Mouse (Mus musculus) heart, adult 2 months (tissue): Measurements from ENCODE around the gene Crygs. TPM values are rescaled to one million over a fixed set of nuclear protein-coding genes. Genes with fewer than 3 reads are reported as not detected.

Experiments used
- DNase-seq, 2 experiments: peaks; one replicate each; pipeline ENCODE4 v3.0.0; 2021
- H3K27ac ChIP-seq: fragments of 200-600 bp; 2 replicates; pipeline ENCODE4 v1.8.1; 2022
- H3K27me3 ChIP-seq: fragments of 200-500 bp; 2 replicates; pipeline ENCODE4 v1.6.1; 2012; ENCODE audit warnings: mild to moderate bottlenecking, low read length, inconsistent platforms, mixed read lengths; ENCODE audit not compliant: control insufficient read depth, insufficient read depth
- H3K36me3 ChIP-seq: fragments of 200-500 bp; 2 replicates; pipeline ENCODE4 v1.6.1; 2012; ENCODE audit warnings: low read length, inconsistent platforms; ENCODE audit not compliant: control insufficient read depth, insufficient read depth
- H3K4me1 ChIP-seq: fragments of 200-500 bp; 2 replicates; pipeline ENCODE4 v1.6.1; 2011; ENCODE audit warnings: low read length; ENCODE audit not compliant: control insufficient read depth, insufficient read depth
- H3K4me3 ChIP-seq: fragments of 200-600 bp; 2 replicates; pipeline ENCODE4 v1.8.1; 2022
- H3K79me2 ChIP-seq: fragments of 200-500 bp; replicated peaks from 2 replicates; pipeline ENCODE4 v1.6.1; 2012; ENCODE audit warnings: mild to moderate bottlenecking, inconsistent platforms, low read length, moderate library complexity, mixed read lengths; ENCODE audit not compliant: control insufficient read depth, insufficient read depth
- H3K9ac ChIP-seq: fragments of 200-500 bp; 2 replicates; pipeline ENCODE4 v1.6.1; 2012; ENCODE audit warnings: low read depth, mild to moderate bottlenecking, control low read depth, inconsistent platforms, low read length, mixed read lengths
- CTCF ChIP-seq: fragments of 200-600 bp; IDR thresholded peaks from 2 replicates; pipeline ENCODE4 v1.8.1; 2022; ENCODE audit warnings: antibody characterized with exemption, mild to moderate bottlenecking, moderate library complexity
- EP300 ChIP-seq: fragments of 200-500 bp; IDR thresholded peaks from 2 replicates; pipeline ENCODE4 v1.6.1; 2011; ENCODE audit warnings: low read depth, low read length, control low read depth; ENCODE audit not compliant: insufficient read depth
- POLR2A ChIP-seq: fragments of 200-500 bp; IDR thresholded peaks from 2 replicates; pipeline ENCODE4 v1.6.1; 2011; ENCODE audit warnings: mild to moderate bottlenecking, low read depth, low read length, control low read depth; ENCODE audit not compliant: insufficient read depth
- WGBS: fragments of 180-500 bp; shearing (Covaris S2); methylation state at CpG from one replicate; pipeline ENCODE4 v1.1.7; 2018; 5-methylcytosine and 5-hydroxymethylcytosine counted together
- intact Hi-C: fragments of 180-260 bp; cut with DNase I; formaldehyde crosslinking; loops from one replicate; pipeline ENCODE4 v1.15.1; 2025
- polyA plus RNA-seq: library from polyadenylated mRNA; depleted of rRNA; stranded (reverse); fragments of >200 nt; gene quantifications from 2 replicates; pipeline ENCODE4 v1.2.3, GENCODE M21; 2012; rRNA removed
- total RNA-seq, 2 experiments: library from RNA; stranded (reverse); gene quantifications; 2 replicates each; pipeline ENCODE4 v1.2.3; 2021

Crygs gene
- total and polyA plus RNA-seq, 3 experiments = not detected

DNA sequence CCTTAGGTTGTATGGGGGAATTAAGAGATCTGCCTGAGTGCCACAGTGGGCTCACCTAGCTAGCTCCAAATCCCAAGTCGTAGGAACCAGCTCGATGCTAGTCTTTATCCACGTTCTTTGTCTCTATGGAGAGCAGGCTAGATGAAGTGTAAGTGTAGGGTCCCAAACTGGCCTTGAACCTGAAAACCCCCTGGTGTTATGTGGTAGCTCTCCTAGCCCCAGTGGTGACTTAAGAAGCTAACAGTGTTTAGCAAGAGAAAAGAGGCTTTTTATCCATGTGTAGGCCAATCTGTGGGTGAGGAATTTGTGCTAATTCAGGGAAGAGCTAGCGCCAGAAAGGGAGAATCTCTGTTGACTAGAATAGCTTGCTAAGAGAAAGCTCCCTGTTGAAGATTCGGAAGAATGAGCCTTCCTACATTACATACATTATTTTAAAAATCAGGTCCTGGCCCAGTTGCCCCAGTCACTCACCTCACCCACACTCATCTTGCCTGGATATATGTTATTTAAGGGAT is 35.8 kb downstream of the Crygs start:
- no peak for DNase-seq
- intact Hi-C loops = no loop called here
- H3K4me1 ChIP-seq = no peaks in the 10 kb centered on the region
- WGBS = 80% methylated on average over 5 of the region's 5 CpGs
- no peak overlapping the region for H3K27ac ChIP-seq
- no peaks in the 10 kb centered on the region for H3K36me3 ChIP-seq
- no peak overlapping the region for H3K9ac ChIP-seq
- TF ChIP-seq EP300 = no peak
- TF ChIP-seq CTCF = no peak
- no peak for TF ChIP-seq POLR2A
- no peaks in the 10 kb centered on the region for H3K79me2 ChIP-seq
- no peak overlapping the region for H3K4me3 ChIP-seq
- no peaks in the 10 kb centered on the region for H3K27me3 ChIP-seq

DNA sequence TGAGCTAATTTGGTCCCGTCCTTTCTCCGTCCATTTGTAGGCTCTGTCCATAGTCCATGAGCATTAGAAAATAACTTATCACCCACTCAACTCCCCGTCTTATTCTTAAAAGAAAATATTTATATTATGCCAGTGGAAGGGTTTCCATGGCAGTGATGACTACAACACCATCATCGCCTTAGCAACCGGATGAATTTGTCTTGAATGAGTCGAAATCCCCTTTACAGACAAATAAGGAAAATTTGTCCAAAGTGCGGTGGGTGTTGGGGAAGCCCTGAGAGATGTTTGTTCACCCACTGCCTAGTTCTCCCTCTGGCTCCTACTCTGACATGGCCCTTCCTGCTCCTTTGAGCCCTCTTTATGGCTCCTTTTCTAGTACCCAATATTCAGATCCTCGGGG is 42.7 kb downstream of the Crygs start:
- Histone ChIP-seq H3K27me3 (no peaks in the 10 kb centered on the region), H3K4me1 (no peaks in the 10 kb centered on the region; the same call in 1 of the 2 replicates), H3K9ac (no peak overlapping the region), H3K27ac (no peak overlapping the region), H3K4me3 (no peak overlapping the region), H3K79me2 (no peaks in the 10 kb centered on the region), H3K36me3 (no peaks in the 10 kb centered on the region)
- no peak for TF ChIP-seq CTCF
- TF ChIP-seq EP300 = no peak
- TF ChIP-seq POLR2A = no peak
- no peak for DNase-seq
- 82% methylated on average over 8 of the region's 8 CpGs for WGBS
- intact Hi-C loops = no loop called here

DNA sequence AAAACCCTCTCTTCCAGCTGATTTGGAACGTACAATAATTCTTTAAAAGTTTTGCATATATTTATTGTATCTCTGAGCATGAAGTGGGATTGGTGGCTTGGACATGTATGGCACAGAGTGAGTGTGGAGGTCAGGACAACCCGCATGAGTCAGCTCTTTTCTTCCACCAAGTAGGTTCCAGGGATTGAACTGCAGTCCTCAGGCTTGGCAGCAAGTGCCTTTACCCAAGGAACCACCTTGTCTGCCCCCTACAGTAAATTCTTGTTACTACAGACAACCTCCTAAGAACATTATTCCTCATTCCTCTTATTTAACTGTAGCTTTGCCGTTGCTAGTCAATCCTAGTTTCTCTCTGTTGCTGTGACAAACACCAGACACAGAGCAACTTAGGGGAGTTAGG is 44.0 kb downstream of the Crygs start:
- no peak for DNase-seq
- TF ChIP-seq CTCF (peak; percentile 45), POLR2A (no peak), EP300 (no peak)
- Histone ChIP-seq H3K4me1 (no peaks in the 10 kb centered on the region; the same call in 1 of the 2 replicates), H3K79me2 (no peaks in the 10 kb centered on the region), H3K36me3 (no peaks in the 10 kb centered on the region), H3K9ac (no peak overlapping the region), H3K27me3 (no peaks in the 10 kb centered on the region), H3K4me3 (no peak overlapping the region), H3K27ac (peak overlapping the region; percentile 36)
- WGBS = 85% methylated on average over 3 of the region's 3 CpGs
- intact Hi-C loops = loop anchor here (2.0 kb wide), 1 partner anchor 69 kb away; no protein-coding TSS in a partner anchor

DNA sequence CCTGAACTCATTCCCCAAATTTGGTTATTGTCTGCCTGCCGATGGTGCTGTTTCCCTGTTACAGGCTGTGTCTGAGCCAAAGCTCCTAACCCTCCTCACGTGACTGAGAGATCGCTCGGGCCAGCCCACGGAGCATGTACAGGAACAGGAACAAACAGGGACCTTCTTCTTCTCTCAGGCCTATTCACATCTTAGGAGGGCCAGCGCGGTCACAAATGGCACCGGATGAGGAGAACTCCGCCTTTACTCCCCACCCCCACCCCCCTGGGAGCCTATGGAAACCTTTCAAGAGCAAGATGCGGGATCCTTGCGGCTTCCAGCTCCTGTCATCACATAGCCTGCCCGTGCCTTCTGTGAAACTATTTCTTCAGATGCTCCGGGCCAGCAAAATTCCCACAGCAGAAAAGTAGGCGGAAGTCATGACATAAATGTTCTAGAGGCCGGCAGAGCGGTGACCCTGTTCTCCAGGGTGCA is 44.6 kb downstream of the Crygs start:
- Histone ChIP-seq H3K79me2 (no peaks in the 10 kb centered on the region), H3K27me3 (no peaks in the 10 kb centered on the region), H3K9ac (0 out of 2 replicates have a peak overlapping the region, but pooled peaks have one; percentile 20), H3K4me1 (no peaks in the 10 kb centered on the region; the same call in 1 of the 2 replicates), H3K27ac (peak overlapping the region; percentile 36), H3K36me3 (no peaks in the 10 kb centered on the region), H3K4me3 (no peak overlapping the region)
- intact Hi-C loops = loop anchor here (2.0 kb wide), 1 partner anchor 68 kb away; no protein-coding TSS in a partner anchor
- WGBS = 35% methylated on average over 16 of the region's 16 CpGs
- no peak for TF ChIP-seq POLR2A
- TF ChIP-seq CTCF = no peak
- no peak for TF ChIP-seq EP300
- peak; percentile 42 to 58 for DNase-seq

DNA sequence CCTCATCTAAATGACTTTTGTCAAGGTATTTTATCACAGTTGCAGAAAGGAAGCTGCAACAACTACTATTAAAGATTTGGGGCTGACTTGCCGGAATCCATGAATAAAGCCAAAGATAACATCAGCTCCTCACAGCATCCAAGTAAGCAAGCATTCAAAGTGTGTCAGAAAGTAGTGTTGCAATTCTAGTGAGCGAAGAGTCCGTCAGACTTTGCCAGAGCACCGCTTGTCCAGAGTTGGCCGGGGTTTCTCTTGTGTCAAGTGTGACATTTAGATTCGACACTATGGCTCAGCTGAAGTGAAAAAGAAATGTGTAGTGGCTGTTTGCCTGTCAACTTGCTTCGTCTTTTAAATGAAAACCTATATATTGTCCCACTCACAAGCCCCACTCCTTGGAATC is 45.8 kb downstream of the Crygs start:
- DNase-seq = peak in 1 of 2 experiments; percentile 10
- TF ChIP-seq EP300 (no peak), POLR2A (no peak), CTCF (no peak)
- H3K36me3 ChIP-seq = no peaks in the 10 kb centered on the region
- WGBS = 75% methylated on average over 7 of the region's 7 CpGs
- no peaks in the 10 kb centered on the region for H3K79me2 ChIP-seq
- H3K4me3 ChIP-seq = no peak overlapping the region
- intact Hi-C loops = no loop called here
- H3K9ac ChIP-seq = no peak overlapping the region
- H3K27me3 ChIP-seq = no peaks in the 10 kb centered on the region
- no peaks in the 10 kb centered on the region; the same call in 1 of the 2 replicates for H3K4me1 ChIP-seq
- H3K27ac ChIP-seq = no peak overlapping the region

Other genes starting within 250 kb of the Crygs start
- gene Dgkg, start 154.4 kb downstream of the Crygs start, total RNA-seq = under 1 TPM; 0.39 to 0.96 TPM
- gene Dgkg, start 154.4 kb downstream of the Crygs start, polyA plus RNA-seq = 0.25 and 0.26 TPM in 2 replicates
- gene Tbccd1, start 46.1 kb upstream of the Crygs start, total RNA-seq = 10 to 100 TPM; 12.7 to 12.8 TPM
- gene Tbccd1, start 46.1 kb upstream of the Crygs start, polyA plus RNA-seq = 10.3 and 16.1 TPM in 2 replicates
- gene Dnajb11, start 46.3 kb upstream of the Crygs start, total RNA-seq = 10 to 100 TPM; 59.5 to 68.5 TPM
- 13.0 and 19.3 TPM in 2 replicates for gene Dnajb11, start 46.3 kb upstream of the Crygs start, polyA plus RNA-seq
- 1 to 10 TPM; 8.0 to 8.6 TPM for gene Ahsg, start 79.7 kb upstream of the Crygs start, total RNA-seq
- gene Ahsg, start 79.7 kb upstream of the Crygs start, polyA plus RNA-seq = 15.1 and 19.3 TPM in 2 replicates
- under 1 TPM; 0.27 to 0.57 TPM for gene Fetub, start 106.8 kb upstream of the Crygs start, total RNA-seq
- gene Fetub, start 106.8 kb upstream of the Crygs start, polyA plus RNA-seq = 0.44 and 0.86 TPM in 2 replicates
- gene Hrg, start 139.5 kb upstream of the Crygs start, total RNA-seq = not detected
- 0.26 TPM in 1 of 2 replicates, not detected in the other for gene Hrg, start 139.5 kb upstream of the Crygs start, polyA plus RNA-seq
- gene Kng2, start 217.9 kb upstream of the Crygs start, total RNA-seq = under 1 TPM in 1 of 2 experiments, not detected in 1; 0.21 TPM
- gene Kng2, start 217.9 kb upstream of the Crygs start, polyA plus RNA-seq = 0.37 and 0.47 TPM in 2 replicates
- not detected for gene Kng1, start 246.3 kb upstream of the Crygs start, total RNA-seq
- 0.50 TPM in 1 of 2 replicates, not detected in the other for gene Kng1, start 246.3 kb upstream of the Crygs start, polyA plus RNA-seq